Mouse (Mus musculus): ENCODE results near the gene Abhd10. TPM values are rescaled to one million over a fixed set of nuclear protein-coding genes. Genes with fewer than 3 reads are reported as not detected.
A peak's percentile ranks its signal among the peaks of the same experiment; 100 is the strongest.

Gene Abhd10
- polyA plus RNA-seq, 1 experiment from 2014 or later: 35.5 TPM

- WGBS: 71% methylated on average over 5 of the region's 5 CpGs
Measured at GRCm38 (mm10) chr16:45774813-45775212, 32.1 kb upstream of the Abhd10 start.

GRCm38 (mm10) chr16:45770914-45771313 is 28.2 kb upstream of the Abhd10 start:
- H3K9me3 ChIP-seq (replicated peaks; ENCODE audit: low read length): no peaks in the 10 kb centered on the region
- H3K36me3 ChIP-seq (ENCODE audit: insufficient read depth, low read length): peaks cover 46% of the 10 kb centered on the region
- no peak overlapping the region for H3K4me3 ChIP-seq (replicated peaks; ENCODE audit: low read depth, low read length)

More at GRCm38 (mm10) chr16:45774813-45775212, 32.1 kb upstream of the Abhd10 start:
- H3K4me3 ChIP-seq (replicated peaks; ENCODE audit: low read depth, low read length): no peak overlapping the region
- H3K9ac ChIP-seq (ENCODE audit: low read depth, low read length): no peak overlapping the region
- H3K27me3 ChIP-seq (ENCODE audit: insufficient read depth, low read length): no peaks in the 10 kb centered on the region
- no peak for DNase-seq (ENCODE audit: low spot score)
- H3K4me2 ChIP-seq (ENCODE audit: low read length): no peak overlapping the region
- no peaks in the 10 kb centered on the region for H3K9me3 ChIP-seq (replicated peaks; ENCODE audit: low read length)
- H3K36me3 ChIP-seq (ENCODE audit: insufficient read depth, low read length): peaks cover 64% of the 10 kb centered on the region
- H3K27ac ChIP-seq: no peak overlapping the region
- TF ChIP-seq CTCF (IDR thresholded peaks at IDR 0.05; ENCODE audit: low read depth): no peak
- no peaks in the 10 kb centered on the region for H3K4me1 ChIP-seq (replicated peaks; ENCODE audit: insufficient read depth, low read length)
- no peak for ATAC-seq (replicated peaks; ENCODE audit: low FRiP score, low read depth)

GRCm38 (mm10) chr16:45767853-45768640 is 25.3 kb upstream of the Abhd10 start:
- Histone ChIP-seq H3K27me3 (ENCODE audit: insufficient read depth, low read length) (no peaks in the 10 kb centered on the region), H3K9me3 (replicated peaks; ENCODE audit: low read length) (no peaks in the 10 kb centered on the region), H3K36me3 (ENCODE audit: insufficient read depth, low read length) (peaks cover 27% of the 10 kb centered on the region), H3K4me3 (replicated peaks; ENCODE audit: low read depth, low read length) (no peak overlapping the region), H3K4me1 (replicated peaks; ENCODE audit: insufficient read depth, low read length) (no peaks in the 10 kb centered on the region), H3K27ac (peak overlapping the region; percentile 43), H3K9ac (ENCODE audit: low read depth, low read length) (no peak overlapping the region), H3K4me2 (ENCODE audit: low read length) (no peak overlapping the region)
- 54% methylated on average over 10 of the region's 10 CpGs for WGBS
- no peak for ATAC-seq (replicated peaks; ENCODE audit: low FRiP score, low read depth)
- TF ChIP-seq CTCF (IDR thresholded peaks at IDR 0.05; ENCODE audit: low read depth): no peak
- peak; percentile 41 for DNase-seq (ENCODE audit: low spot score)

More at GRCm38 (mm10) chr16:45770914-45771313, 28.2 kb upstream of the Abhd10 start:
- Histone ChIP-seq H3K27me3 (ENCODE audit: insufficient read depth, low read length) (no peaks in the 10 kb centered on the region), H3K27ac (no peak overlapping the region), H3K4me2 (ENCODE audit: low read length) (no peak overlapping the region), H3K4me1 (replicated peaks; ENCODE audit: insufficient read depth, low read length) (no peaks in the 10 kb centered on the region), H3K9ac (ENCODE audit: low read depth, low read length) (no peak overlapping the region)
- ATAC-seq (replicated peaks; ENCODE audit: low FRiP score, low read depth): no peak
- 95% methylated on average over 6 of the region's 6 CpGs for WGBS
- DNase-seq (ENCODE audit: low spot score): no peak
- TF ChIP-seq CTCF (IDR thresholded peaks at IDR 0.05; ENCODE audit: low read depth): no peak

GRCm38 (mm10) chr16:45767434-45767833 is 24.7 kb upstream of the Abhd10 start:
- DNase-seq (ENCODE audit: low spot score): peak; percentile 56
- no peak overlapping the region for H3K9ac ChIP-seq (ENCODE audit: low read depth, low read length)
- H3K36me3 ChIP-seq (ENCODE audit: insufficient read depth, low read length): peaks cover 25% of the 10 kb centered on the region
- no peak overlapping the region for H3K4me3 ChIP-seq (replicated peaks; ENCODE audit: low read depth, low read length)
- H3K27me3 ChIP-seq (ENCODE audit: insufficient read depth, low read length): no peaks in the 10 kb centered on the region
- 21% methylated on average over 4 of the region's 4 CpGs for WGBS
- ATAC-seq (replicated peaks; ENCODE audit: low FRiP score, low read depth): no peak
- TF ChIP-seq CTCF (IDR thresholded peaks at IDR 0.05; ENCODE audit: low read depth): no peak
- no peaks in the 10 kb centered on the region for H3K4me1 ChIP-seq (replicated peaks; ENCODE audit: insufficient read depth, low read length)
- peak overlapping the region; percentile 43 for H3K27ac ChIP-seq
- H3K4me2 ChIP-seq (ENCODE audit: low read length): no peak overlapping the region
- H3K9me3 ChIP-seq (replicated peaks; ENCODE audit: low read length): no peaks in the 10 kb centered on the region

GRCm38 (mm10) chr16:45765801-45766494 is 23.2 kb upstream of the Abhd10 start:
- Histone ChIP-seq H3K36me3 (ENCODE audit: insufficient read depth, low read length) (peaks cover 21% of the 10 kb centered on the region), H3K4me2 (ENCODE audit: low read length) (no peak overlapping the region), H3K9ac (ENCODE audit: low read depth, low read length) (no peak overlapping the region), H3K4me1 (replicated peaks; ENCODE audit: insufficient read depth, low read length) (no peaks in the 10 kb centered on the region), H3K9me3 (replicated peaks; ENCODE audit: low read length) (no peaks in the 10 kb centered on the region), H3K27ac (no peak overlapping the region; the same call in 1 of the 2 replicates), H3K27me3 (ENCODE audit: insufficient read depth, low read length) (no peaks in the 10 kb centered on the region), H3K4me3 (replicated peaks; ENCODE audit: low read depth, low read length) (no peak overlapping the region)
- DNase-seq (ENCODE audit: low spot score): peak; percentile 78
- TF ChIP-seq CTCF (IDR thresholded peaks at IDR 0.05; ENCODE audit: low read depth): no peak
- WGBS: 38% methylated on average over 7 of the region's 7 CpGs
- peak; percentile 85 for ATAC-seq (replicated peaks; ENCODE audit: low FRiP score, low read depth)

- Histone ChIP-seq H3K4me3 (replicated peaks; ENCODE audit: low read depth, low read length) (no peak overlapping the region), H3K9ac (ENCODE audit: low read depth, low read length) (no peak overlapping the region), H3K4me2 (ENCODE audit: low read length) (no peak overlapping the region), H3K4me1 (replicated peaks; ENCODE audit: insufficient read depth, low read length) (no peaks in the 10 kb centered on the region), H3K9me3 (replicated peaks; ENCODE audit: low read length) (no peaks in the 10 kb centered on the region), H3K36me3 (ENCODE audit: insufficient read depth, low read length) (peaks cover 19% of the 10 kb centered on the region), H3K27me3 (ENCODE audit: insufficient read depth, low read length) (no peaks in the 10 kb centered on the region), H3K27ac (0 out of 2 replicates have a peak overlapping the region, but pooled peaks have one; percentile 31)
- TF ChIP-seq CTCF (IDR thresholded peaks at IDR 0.05; ENCODE audit: low read depth): no peak
- ATAC-seq (replicated peaks; ENCODE audit: low FRiP score, low read depth) (no peak), DNase-seq (ENCODE audit: low spot score) (no peak)
- 65% methylated on average over 3 of the region's 3 CpGs for WGBS
Measured at GRCm38 (mm10) chr16:45765102-45765501, 22.3 kb upstream of the Abhd10 start.
